Mouse (Mus musculus) hematopoietic stem cell, adult 5-6 weeks (primary cell): Measurements from ENCODE around the gene Tbc1d10a. TPM values are rescaled to one million over a fixed set of nuclear protein-coding genes. Genes with fewer than 3 reads are reported as not detected.

Experiments used
- ATAC-seq, 2 experiments: fragments of 125-278 bp in 1 of 2; replicated peaks in 1 of 2; 2 replicates each; pipeline ENCODE4 v1.8.0; 2016 to 2017; ENCODE audit warnings: inconsistent platforms in 2 of 2, mild to moderate bottlenecking in 2 of 2, moderate number of reproducible peaks in 2 of 2, low read depth in 1 of 2, moderate TSS enrichment in 1 of 2; ENCODE audit not compliant: low FRiP score in 2 of 2, poor library complexity in 2 of 2, severe bottlenecking in 2 of 2, insufficient read depth in 1 of 2, low TSS enrichment in 1 of 2
- total RNA-seq: library from RNA; stranded (forward); fragments of 172-1452, 232-1000 nt; gene quantifications from 2 replicates; pipeline ENCODE4 v1.2.3, GENCODE M21; 2017

Gene Tbc1d10a
- total RNA-seq, 1 experiment from 2014 or later: 9.6 TPM

GRCm38 (mm10) chr11:4205097-4205655 is 18.6 kb downstream of the Tbc1d10a start:
- no peak for ATAC-seq

GRCm38 (mm10) chr11:4205951-4206350 is 19.4 kb downstream of the Tbc1d10a start:
- no peak for ATAC-seq

- peak; percentile 40 to 55; a peak in 3 of 4 replicates for ATAC-seq
These were observed 20.0 kb downstream of the Tbc1d10a start for GRCm38 (mm10) chr11:4206563-4206962.

- ATAC-seq: no peak
These were observed 21.1 kb downstream of the Tbc1d10a start for GRCm38 (mm10) chr11:4207655-4208054.

GRCm38 (mm10) chr11:4209556-4209955 is 23.0 kb downstream of the Tbc1d10a start:
- no peak; a peak in 1 of 4 replicates for ATAC-seq

GRCm38 (mm10) chr11:4210786-4211185 is 24.2 kb downstream of the Tbc1d10a start:
- ATAC-seq: no peak

- ATAC-seq: no peak
These were observed 26.5 kb downstream of the Tbc1d10a start for GRCm38 (mm10) chr11:4213107-4213506.

GRCm38 (mm10) chr11:4214572-4214971 is 28.0 kb downstream of the Tbc1d10a start:
- ATAC-seq: no peak

- no peak for ATAC-seq
These were observed 28.5 kb downstream of the Tbc1d10a start for GRCm38 (mm10) chr11:4215061-4215460.

GRCm38 (mm10) chr11:4216248-4217000 is 29.8 kb downstream of the Tbc1d10a start:
- peak; percentile 26 to 30; a peak in 3 of 4 replicates for ATAC-seq

GRCm38 (mm10) chr11:4217914-4218629 is 31.5 kb downstream of the Tbc1d10a start, which contains the start of gene Castor1:
TSS of gene Castor1 (plus strand) at chr11:4218225.
- ATAC-seq: peak; percentile 80 to 86

GRCm38 (mm10) chr11:4218637-4219036 is 32.0 kb downstream of the Tbc1d10a start:
- no peak for ATAC-seq

- ATAC-seq: no peak
These were observed 32.7 kb downstream of the Tbc1d10a start for GRCm38 (mm10) chr11:4219317-4219751.

GRCm38 (mm10) chr11:4219908-4220307 is 33.3 kb downstream of the Tbc1d10a start:
- ATAC-seq: no peak

GRCm38 (mm10) chr11:4220443-4221400 is 34.1 kb downstream of the Tbc1d10a start:
- peak; percentile 42 to 54; a peak in 2 of 4 replicates for ATAC-seq

GRCm38 (mm10) chr11:4222046-4222950 is 35.7 kb downstream of the Tbc1d10a start:
- ATAC-seq: peak in 1 of 2 experiments; percentile 12; a peak in 2 of 4 replicates
